Mouse (Mus musculus) liver, embryonic 15.5 days (tissue): Measurements from ENCODE around the gene Abca12. TPM values are rescaled to one million over a fixed set of nuclear protein-coding genes. Genes with fewer than 3 reads are reported as not detected.

ENCODE experiments used
- ATAC-seq: fragments of 200-750 bp; cut with Nextera tagmentation; 2 replicates; pipeline ENCODE4 v1.8.0; 2017; ENCODE audit warnings: moderate number of reproducible peaks, mild to moderate bottlenecking, moderate library complexity; ENCODE audit not compliant: insufficient read depth
- H3K27ac ChIP-seq: fragments of 300-500 bp; sonication (generic); replicated peaks from 2 replicates; pipeline ENCODE4 v1.5.1; 2015; ENCODE audit warnings: mild to moderate bottlenecking, inconsistent platforms
- H3K27me3 ChIP-seq: fragments of 300-500 bp; sonication (generic); 2 replicates; pipeline ENCODE4 v1.6.1; 2015; ENCODE audit warnings: mild to moderate bottlenecking, inconsistent platforms
- H3K36me3 ChIP-seq: fragments of 300-500 bp; sonication (generic); replicated peaks from 2 replicates; pipeline ENCODE4 v1.6.1; 2015; ENCODE audit warnings: moderate library complexity, mild to moderate bottlenecking, inconsistent platforms
- H3K4me1 ChIP-seq: fragments of 300-500 bp; sonication (generic); replicated peaks from 2 replicates; pipeline ENCODE4 v1.6.1; 2015; ENCODE audit warnings: inconsistent platforms
- H3K4me2 ChIP-seq: fragments of 300-500 bp; sonication (generic); 2 replicates; pipeline ENCODE4 v1.6.1; 2015; ENCODE audit warnings: moderate library complexity, mild to moderate bottlenecking, inconsistent platforms
- H3K4me3 ChIP-seq: fragments of 300-500 bp; sonication (generic); replicated peaks from 2 replicates; pipeline ENCODE4 v1.5.1; 2015; ENCODE audit warnings: mild to moderate bottlenecking, inconsistent platforms
- H3K9ac ChIP-seq: fragments of 300-500 bp; sonication (generic); 2 replicates; pipeline ENCODE4 v1.6.1; 2015; ENCODE audit warnings: moderate library complexity, mild to moderate bottlenecking, inconsistent platforms
- H3K9me3 ChIP-seq: fragments of 300-500 bp; sonication (generic); replicated peaks from 2 replicates; pipeline ENCODE4 v1.6.1; 2016; ENCODE audit warnings: inconsistent platforms
- WGBS: fragments of 180-500 bp; shearing (Covaris S2); methylation state at CpG from one replicate; pipeline ENCODE4 v1.1.7; 2015; ENCODE audit warnings: mixed read lengths; ENCODE audit not compliant: insufficient replicate concordance; 5-methylcytosine and 5-hydroxymethylcytosine counted together
- polyA plus RNA-seq: library from polyadenylated mRNA; unstranded; fragments of >200 nt; fragmentation: Nextera tagmentation; extraction: Ambion mirVana; gene quantifications from 2 replicates; pipeline ENCODE4 v1.2.1, GENCODE M21; 2015

Gene Abca12
- polyA plus RNA-seq, 1 experiment from 2014 or later: not detected

GRCm38 (mm10) chr1:71393489-71393888 is 21.2 kb downstream of the Abca12 start:
- Histone ChIP-seq H3K4me3 (no peak overlapping the region), H3K4me1 (no peaks in the 10 kb centered on the region), H3K27ac (no peak overlapping the region), H3K4me2 (no peak overlapping the region), H3K27me3 (no peaks in the 10 kb centered on the region), H3K36me3 (no peaks in the 10 kb centered on the region), H3K9me3 (no peaks in the 10 kb centered on the region), H3K9ac (no peak overlapping the region)
- 68% methylated on average over 8 of the region's 8 CpGs for WGBS
- ATAC-seq: no peak

- 75% methylated on average over 2 of the region's 2 CpGs for WGBS
- no peak for ATAC-seq
- H3K9me3 ChIP-seq: no peaks in the 10 kb centered on the region
Measured at GRCm38 (mm10) chr1:71392463-71392862, 22.2 kb downstream of the Abca12 start.

GRCm38 (mm10) chr1:71386593-71386992 is 28.1 kb downstream of the Abca12 start:
- ATAC-seq: no peak
- Histone ChIP-seq H3K9me3 (no peaks in the 10 kb centered on the region), H3K36me3 (no peaks in the 10 kb centered on the region), H3K4me2 (no peak overlapping the region), H3K4me3 (no peak overlapping the region), H3K27me3 (no peaks in the 10 kb centered on the region), H3K9ac (no peak overlapping the region), H3K4me1 (no peaks in the 10 kb centered on the region), H3K27ac (no peak overlapping the region)
- WGBS: 71% methylated on average over 8 of the region's 8 CpGs

More at GRCm38 (mm10) chr1:71392463-71392862, 22.2 kb downstream of the Abca12 start:
- no peak overlapping the region for H3K27ac ChIP-seq
- no peaks in the 10 kb centered on the region for H3K27me3 ChIP-seq
- no peak overlapping the region for H3K4me2 ChIP-seq
- H3K4me1 ChIP-seq: no peaks in the 10 kb centered on the region
- no peak overlapping the region for H3K4me3 ChIP-seq
- no peaks in the 10 kb centered on the region for H3K36me3 ChIP-seq
- no peak overlapping the region for H3K9ac ChIP-seq

GRCm38 (mm10) chr1:71384098-71384497 is 30.6 kb downstream of the Abca12 start:
- Histone ChIP-seq H3K36me3 (no peaks in the 10 kb centered on the region), H3K9me3 (no peaks in the 10 kb centered on the region), H3K4me1 (no peaks in the 10 kb centered on the region), H3K27me3 (no peaks in the 10 kb centered on the region), H3K9ac (no peak overlapping the region), H3K4me3 (no peak overlapping the region), H3K4me2 (no peak overlapping the region), H3K27ac (no peak overlapping the region)
- WGBS: 65% methylated on average over 1 of the region's 1 CpGs
- ATAC-seq: no peak

- no peak overlapping the region for H3K4me2 ChIP-seq
- no peaks in the 10 kb centered on the region for H3K36me3 ChIP-seq
- WGBS: 67% methylated on average over 5 of the region's 5 CpGs
- no peaks in the 10 kb centered on the region for H3K4me1 ChIP-seq
- H3K9me3 ChIP-seq: no peaks in the 10 kb centered on the region
- no peak for ATAC-seq
- no peak overlapping the region for H3K27ac ChIP-seq
- H3K4me3 ChIP-seq: no peak overlapping the region
- no peak overlapping the region for H3K9ac ChIP-seq
- no peaks in the 10 kb centered on the region for H3K27me3 ChIP-seq
Measured at GRCm38 (mm10) chr1:71373090-71373489, 41.6 kb downstream of the Abca12 start.

- Histone ChIP-seq H3K4me3 (no peak overlapping the region), H3K9me3 (no peaks in the 10 kb centered on the region), H3K27ac (no peak overlapping the region), H3K27me3 (no peaks in the 10 kb centered on the region), H3K36me3 (no peaks in the 10 kb centered on the region), H3K4me2 (no peak overlapping the region), H3K4me1 (no peaks in the 10 kb centered on the region), H3K9ac (no peak overlapping the region)
- ATAC-seq: no peak
Measured at GRCm38 (mm10) chr1:71370266-71370665, 44.4 kb downstream of the Abca12 start.

GRCm38 (mm10) chr1:71367770-71368169 is 46.9 kb downstream of the Abca12 start:
- no peak overlapping the region for H3K27ac ChIP-seq
- no peaks in the 10 kb centered on the region for H3K4me1 ChIP-seq
- no peak overlapping the region for H3K4me3 ChIP-seq
- no peak for ATAC-seq
- H3K9me3 ChIP-seq: no peaks in the 10 kb centered on the region
- no peak overlapping the region for H3K9ac ChIP-seq
- 33% methylated on average over 1 of the region's 1 CpGs for WGBS
- H3K4me2 ChIP-seq: no peak overlapping the region
- no peaks in the 10 kb centered on the region for H3K27me3 ChIP-seq
- no peaks in the 10 kb centered on the region for H3K36me3 ChIP-seq

- no peak overlapping the region for H3K27ac ChIP-seq
- no peak overlapping the region for H3K9ac ChIP-seq
- ATAC-seq: no peak
- H3K9me3 ChIP-seq: no peaks in the 10 kb centered on the region
- H3K4me2 ChIP-seq: no peak overlapping the region
- no peaks in the 10 kb centered on the region for H3K27me3 ChIP-seq
- H3K4me1 ChIP-seq: no peaks in the 10 kb centered on the region
- H3K36me3 ChIP-seq: no peaks in the 10 kb centered on the region
- H3K4me3 ChIP-seq: no peak overlapping the region
- 62% methylated on average over 3 of the region's 3 CpGs for WGBS
Measured at GRCm38 (mm10) chr1:71342861-71343554, 71.7 kb downstream of the Abca12 start.

GRCm38 (mm10) chr1:71342261-71342594 is 72.5 kb downstream of the Abca12 start:
- H3K36me3 ChIP-seq: no peaks in the 10 kb centered on the region
- H3K27me3 ChIP-seq: no peaks in the 10 kb centered on the region
- 68% methylated on average over 4 of the region's 4 CpGs for WGBS
- H3K9me3 ChIP-seq: no peaks in the 10 kb centered on the region
- no peak overlapping the region for H3K9ac ChIP-seq
- no peaks in the 10 kb centered on the region for H3K4me1 ChIP-seq
- H3K4me3 ChIP-seq: no peak overlapping the region
- no peak overlapping the region for H3K27ac ChIP-seq
- H3K4me2 ChIP-seq: no peak overlapping the region
- ATAC-seq: no peak

- Histone ChIP-seq H3K27ac (no peak overlapping the region), H3K4me2 (no peak overlapping the region), H3K9ac (no peak overlapping the region), H3K4me1 (no peaks in the 10 kb centered on the region), H3K36me3 (no peaks in the 10 kb centered on the region), H3K27me3 (no peaks in the 10 kb centered on the region), H3K4me3 (no peak overlapping the region), H3K9me3 (no peaks in the 10 kb centered on the region)
- WGBS: 53% methylated on average over 7 of the region's 7 CpGs
- ATAC-seq: no peak
Measured at GRCm38 (mm10) chr1:71341370-71342260, 73.1 kb downstream of the Abca12 start.

GRCm38 (mm10) chr1:71338548-71339340 is 76.0 kb downstream of the Abca12 start:
- no peak overlapping the region for H3K4me3 ChIP-seq
- no peak for ATAC-seq
- H3K27ac ChIP-seq: no peak overlapping the region
- H3K4me2 ChIP-seq: no peak overlapping the region
- no peaks in the 10 kb centered on the region for H3K36me3 ChIP-seq
- H3K27me3 ChIP-seq: no peaks in the 10 kb centered on the region
- H3K4me1 ChIP-seq: no peaks in the 10 kb centered on the region
- no peak overlapping the region for H3K9ac ChIP-seq
- 63% methylated on average over 4 of the region's 4 CpGs for WGBS
- H3K9me3 ChIP-seq: no peaks in the 10 kb centered on the region
